Mouse (Mus musculus): ENCODE measurements around the gene Gm9507.

GRCm38 (mm10) chr10:77826951-77827350 is 15.3 kb upstream of the Gm9507 start, which contains the start of gene Krtap10-4:
- TF ChIP-seq CTCF (IDR thresholded peaks at IDR 0.05; ENCODE audit: insufficient read depth, low read depth, low read length), result no peak
- TF ChIP-seq POLR2A (IDR thresholded peaks at IDR 0.05; ENCODE audit: insufficient read depth, low read depth, low read length), result no peak
